Comparison of ENCODE assay signal across 26 mouse cellular contexts in the genomic region with DNA sequence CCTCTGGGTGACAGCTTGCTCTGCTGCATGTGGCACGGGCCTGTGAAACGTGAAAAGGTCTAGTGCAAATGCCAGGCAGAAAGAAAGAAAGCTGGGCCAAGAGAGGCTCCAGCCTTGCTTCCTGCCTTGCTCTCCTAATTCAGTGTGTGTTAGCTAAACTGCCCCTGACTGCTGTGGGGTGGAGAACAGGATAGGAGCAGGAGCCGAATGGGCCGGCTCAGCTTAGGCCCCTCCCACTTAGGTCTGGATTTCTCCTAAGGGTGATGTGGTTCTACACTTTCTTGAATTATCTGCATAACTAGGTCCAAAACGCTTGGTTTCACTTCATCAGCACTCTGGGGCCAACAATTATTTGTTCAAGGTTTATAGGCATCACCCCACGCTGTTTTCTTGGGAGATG.
DNase-seq lines count a peak whose midpoint lies in the region; ATAC-seq and TF ChIP-seq lines count a peak whose summit lies in the region.
"Had no signal": no experiment of that assay in that cellular context is flagged by ENCODE, and none has a peak within 500 bp of the region (broad histone marks: within the 10 kb centered on the region; RNA-seq: fewer than 3 reads in every experiment).

No protein-coding gene starts in this region.

- no peak for TF ChIP-seq CTCF in midbrain, postnatal 0 days (IDR thresholded peaks at IDR 0.05)

- H3K4me2 ChIP-seq in kidney, embryonic 15.5 days = no peak overlapping the region
- H3K4me2 ChIP-seq in midbrain, embryonic 13.5 days (replicated peaks) = no peak overlapping the region
- no peak overlapping the region for H3K4me2 ChIP-seq in midbrain, postnatal 0 days (ENCODE audit: low read depth, low read length, poor library complexity, severe bottlenecking)
- H3K4me2 ChIP-seq: embryonic facial prominence, embryonic 12.5 days; embryonic facial prominence, embryonic 15.5 days; heart, embryonic 12.5 days; heart, embryonic 15.5 days; hindbrain, embryonic 14.5 days had no signal

- peak; percentile 62 for ATAC-seq in kidney, embryonic 15.5 days (replicated peaks; ENCODE audit: low FRiP score)
- 0 out of 2 replicates have a peak, but pooled peaks have one; percentile 27 for ATAC-seq in midbrain, embryonic 13.5 days
- ATAC-seq in midbrain, postnatal 0 days (ENCODE audit: low FRiP score) = no peak
- ATAC-seq: forebrain, embryonic 14.5 days; forebrain, postnatal 0 days; hindbrain, postnatal 0 days had no signal

- H3K27me3 ChIP-seq in kidney, embryonic 15.5 days = no peaks in the 10 kb centered on the region
- H3K27me3 ChIP-seq in midbrain, embryonic 13.5 days = no peaks in the 10 kb centered on the region
- no peaks in the 10 kb centered on the region for H3K27me3 ChIP-seq in midbrain, postnatal 0 days (ENCODE audit: insufficient read depth, low read length)
- H3K27me3 ChIP-seq: embryonic facial prominence, embryonic 12.5 days; embryonic facial prominence, embryonic 15.5 days; heart, embryonic 12.5 days; heart, embryonic 15.5 days had no signal

- H3K9me3 ChIP-seq in kidney, embryonic 15.5 days (replicated peaks) = no peaks in the 10 kb centered on the region
- no peaks in the 10 kb centered on the region for H3K9me3 ChIP-seq in midbrain, embryonic 13.5 days
- no peaks in the 10 kb centered on the region for H3K9me3 ChIP-seq in midbrain, postnatal 0 days (ENCODE audit: low read length)
- H3K9me3 ChIP-seq: embryonic facial prominence, embryonic 12.5 days; embryonic facial prominence, embryonic 15.5 days; heart, embryonic 12.5 days; heart, embryonic 15.5 days had no signal

- peak; percentile 18 to 20 for DNase-seq in cerebellum, postnatal 10 days
- DNase-seq in cerebellum, postnatal 25 days = no peak
- DNase-seq in kidney, postnatal 25 days = no peak
- peak; percentile 38 to 57 for DNase-seq in kidney, postnatal 4 days
- no peak for DNase-seq in kidney, adult 11 months
- no peak for DNase-seq in midbrain, postnatal 0 days (ENCODE audit: low spot score)
- DNase-seq: adrenal gland, postnatal 10 days; adrenal gland, postnatal 36 days; cerebellum, adult 11 months; cerebellum, adult 2 months; cerebellum, adult 9-11 months; forebrain, postnatal 0 days; gastrocnemius, adult 2 months; gastrocnemius, postnatal 14 days; heart, adult 18-20 months; heart, postnatal 10 days; heart, postnatal 36 days had no signal

- H3K4me1 ChIP-seq in kidney, embryonic 15.5 days = peaks cover 7% of the 10 kb centered on the region; the same call in 1 of the 2 replicates
- peaks cover 22% of the 10 kb centered on the region for H3K4me1 ChIP-seq in midbrain, embryonic 13.5 days (replicated peaks)
- H3K4me1 ChIP-seq in midbrain, postnatal 0 days (ENCODE audit: insufficient read depth, low read length) = 0 out of 2 replicates have a peak, but pooled peaks cover 3% of the 10 kb centered on the region

- H3K9ac ChIP-seq in kidney, embryonic 15.5 days = no peak overlapping the region
- H3K9ac ChIP-seq in midbrain, embryonic 13.5 days (replicated peaks) = no peak overlapping the region
- H3K9ac ChIP-seq in midbrain, postnatal 0 days (replicated peaks; ENCODE audit: low read length, poor library complexity, severe bottlenecking) = no peak overlapping the region
- H3K9ac ChIP-seq: embryonic facial prominence, embryonic 12.5 days; embryonic facial prominence, embryonic 15.5 days; forebrain, postnatal 0 days; heart, embryonic 12.5 days; heart, embryonic 15.5 days; hindbrain, embryonic 14.5 days had no signal

- H3K27ac ChIP-seq in kidney, embryonic 15.5 days = no peak overlapping the region
- H3K27ac ChIP-seq in midbrain, embryonic 13.5 days = no peak overlapping the region
- H3K27ac ChIP-seq in midbrain, postnatal 0 days (ENCODE audit: low read depth, low read length) = no peak overlapping the region
- H3K27ac ChIP-seq: embryonic facial prominence, embryonic 12.5 days; embryonic facial prominence, embryonic 15.5 days; gastrocnemius, adult 2 months; heart, embryonic 15.5 days; hindbrain, embryonic 14.5 days; hindbrain, postnatal 0 days had no signal

- no peak overlapping the region for H3K4me3 ChIP-seq in kidney, embryonic 15.5 days (replicated peaks)
- H3K4me3 ChIP-seq in midbrain, embryonic 13.5 days (replicated peaks) = no peak overlapping the region
- no peak overlapping the region for H3K4me3 ChIP-seq in midbrain, postnatal 0 days (ENCODE audit: low read depth, low read length)
- H3K4me3 ChIP-seq: embryonic facial prominence, embryonic 12.5 days; embryonic facial prominence, embryonic 15.5 days; gastrocnemius, adult 2 months; heart, embryonic 12.5 days; heart, embryonic 15.5 days had no signal

- no peaks in the 10 kb centered on the region for H3K36me3 ChIP-seq in kidney, embryonic 15.5 days
- peaks cover 4% of the 10 kb centered on the region; the same call in 1 of the 2 replicates for H3K36me3 ChIP-seq in midbrain, embryonic 13.5 days
- H3K36me3 ChIP-seq in midbrain, postnatal 0 days (ENCODE audit: insufficient read depth, low read length) = no peaks in the 10 kb centered on the region; the same call in 1 of the 2 replicates
- H3K36me3 ChIP-seq: embryonic facial prominence, embryonic 12.5 days; embryonic facial prominence, embryonic 15.5 days; heart, embryonic 15.5 days had no signal

- WGBS in kidney, embryonic 15.5 days = 65% methylated on average over 6 of the region's 6 CpGs
- 87% methylated on average over 6 of the region's 6 CpGs for WGBS in midbrain, embryonic 13.5 days
- WGBS in midbrain, postnatal 0 days = 75% methylated on average over 6 of the region's 6 CpGs

Comparison
In these comparisons a context has a peak if more than half of its experiments do, and no peak if none do; other contexts are left out.
1. DNase-seq: peak in cerebellum, postnatal 10 days (2 of 2) and kidney, postnatal 4 days (2 of 2); none in cerebellum, postnatal 25 days (0 of 2), kidney, postnatal 25 days (0 of 2), kidney, adult 11 months (single experiment) and midbrain, postnatal 0 days (single experiment).